Mouse (Mus musculus) adrenal gland, adult 2 months (tissue): Measurements from ENCODE around the gene Txnrd1. TPM values are rescaled to one million over a fixed set of nuclear protein-coding genes. Genes with fewer than 3 reads are reported as not detected.

Source experiments
- DNase-seq: peaks from one replicate; pipeline ENCODE4 v3.0.0; 2021
- polyA plus RNA-seq: library from polyadenylated mRNA; depleted of rRNA; stranded (reverse); fragments of >200 nt; gene quantifications from 2 replicates; pipeline ENCODE4 v1.2.3, GENCODE M21; 2012
- total RNA-seq, 2 experiments: library from RNA; stranded (reverse); gene quantifications; 2 replicates each; pipeline ENCODE4 v1.2.3; 2021

Gene Txnrd1
- total and polyA plus RNA-seq, 3 experiments, result 34.4 to 113 (median 88.6) TPM

GRCm38 (mm10) chr10:82817936-82818335, 15.8 kb upstream of the Txnrd1 start:
- DNase-seq, result no peak

GRCm38 (mm10) chr10:82818661-82819060, 15.1 kb upstream of the Txnrd1 start:
- no peak for DNase-seq

GRCm38 (mm10) chr10:82823108-82823778, 10.5 kb upstream of the Txnrd1 start:
- DNase-seq, result no peak

- DNase-seq, result no peak
These were observed 10.0 kb upstream of the Txnrd1 start for GRCm38 (mm10) chr10:82823779-82824177.

- DNase-seq, result peak; percentile 67
These were observed 9.2 kb upstream of the Txnrd1 start for GRCm38 (mm10) chr10:82824541-82824940.

GRCm38 (mm10) chr10:82826516-82826915, 7.2 kb upstream of the Txnrd1 start:
- DNase-seq, result no peak

- DNase-seq, result no peak
These were observed 2.1 kb downstream of the Txnrd1 start for GRCm38 (mm10) chr10:82835898-82836297.

GRCm38 (mm10) chr10:82838390-82838789, 4.6 kb downstream of the Txnrd1 start:
- DNase-seq, result no peak

GRCm38 (mm10) chr10:82844090-82844489, 10.3 kb downstream of the Txnrd1 start:
- DNase-seq, result no peak

- DNase-seq, result no peak
These were observed 11.0 kb downstream of the Txnrd1 start for GRCm38 (mm10) chr10:82844731-82845130.

GRCm38 (mm10) chr10:82847821-82848459, 14.2 kb downstream of the Txnrd1 start:
- DNase-seq, result no peak

- DNase-seq, result no peak
These were observed 16.1 kb downstream of the Txnrd1 start for GRCm38 (mm10) chr10:82849686-82850353.

- DNase-seq, result no peak
These were observed 16.6 kb downstream of the Txnrd1 start for GRCm38 (mm10) chr10:82850354-82850752.

GRCm38 (mm10) chr10:82851751-82852150, 18.0 kb downstream of the Txnrd1 start:
- DNase-seq, result peak; percentile 44

- DNase-seq, result peak; percentile 30
These were observed 24.4 kb downstream of the Txnrd1 start for GRCm38 (mm10) chr10:82858032-82858680.

GRCm38 (mm10) chr10:82858691-82859532, 25.2 kb downstream of the Txnrd1 start:
- DNase-seq, result peak; percentile 97

GRCm38 (mm10) chr10:82859533-82859915, 25.8 kb downstream of the Txnrd1 start:
- DNase-seq, result peak; percentile 58

- peak; percentile 91 for DNase-seq
These were observed 26.6 kb downstream of the Txnrd1 start for GRCm38 (mm10) chr10:82860181-82860928.

- DNase-seq, result no peak
These were observed 27.2 kb downstream of the Txnrd1 start for GRCm38 (mm10) chr10:82860929-82861315.

- peak; percentile 78 for DNase-seq
These were observed 29.4 kb downstream of the Txnrd1 start for GRCm38 (mm10) chr10:82863106-82863680.

GRCm38 (mm10) chr10:82863827-82864226, 30.1 kb downstream of the Txnrd1 start:
- DNase-seq, result no peak
